Mouse (Mus musculus) kidney, adult 2 months (tissue): ENCODE results near the gene Gm49369. TPM values are rescaled to one million over a fixed set of nuclear protein-coding genes. Genes with fewer than 3 reads are reported as not detected.

Experiments
- DNase-seq: peaks from one replicate; pipeline ENCODE4 v3.0.0; 2021
- H3K27ac ChIP-seq: fragments of 200-500 bp; 2 replicates; pipeline ENCODE4 v1.5.1; 2012; ENCODE audit warnings: low read depth, low read length, control low read depth, inconsistent platforms; ENCODE audit not compliant: insufficient read depth
- H3K27me3 ChIP-seq: fragments of 200-500 bp; replicated peaks from 2 replicates; pipeline ENCODE4 v1.6.1; 2012; ENCODE audit warnings: mild to moderate bottlenecking, moderate library complexity, low read length, inconsistent platforms; ENCODE audit not compliant: control insufficient read depth, insufficient read depth
- H3K36me3 ChIP-seq: fragments of 200-500 bp; 2 replicates; pipeline ENCODE4 v1.6.1; 2012; ENCODE audit warnings: mild to moderate bottlenecking, moderate library complexity, low read length, inconsistent platforms; ENCODE audit not compliant: control insufficient read depth, insufficient read depth
- H3K4me1 ChIP-seq: fragments of 200-500 bp; 2 replicates; pipeline ENCODE4 v1.6.1; 2011; ENCODE audit warnings: low read length; ENCODE audit not compliant: control insufficient read depth, insufficient read depth
- H3K4me3 ChIP-seq: fragments of 200-500 bp; 2 replicates; pipeline ENCODE4 v1.5.1; 2011; ENCODE audit warnings: mild to moderate bottlenecking, low read depth, low read length, control low read depth; ENCODE audit not compliant: insufficient read depth
- CTCF ChIP-seq: fragments of 200-500 bp; conservative IDR thresholded peaks from 2 replicates; pipeline ENCODE4 v1.5.1; 2011; ENCODE audit warnings: low read depth, mild to moderate bottlenecking, control low read depth, low read length, moderate library complexity, mixed read lengths; ENCODE audit not compliant: insufficient read depth, insufficient read length
- POLR2A ChIP-seq: fragments of 200-500 bp; IDR thresholded peaks from one replicate; pipeline ENCODE4 v1.6.1; 2011; ENCODE audit warnings: low read depth, low read length, control low read depth
- WGBS: fragments of 180-500 bp; shearing (Covaris S2); methylation state at CpG from one replicate; pipeline ENCODE4 v1.1.7; 2018; 5-methylcytosine and 5-hydroxymethylcytosine counted together
- polyA plus RNA-seq: library from polyadenylated mRNA; depleted of rRNA; stranded (reverse); fragments of >200 nt; gene quantifications from 2 replicates; pipeline ENCODE4 v1.2.3, GENCODE M21; 2012

Gene Gm49369
- polyA plus RNA-seq, 1 experiment = 0.36 TPM

DNA sequence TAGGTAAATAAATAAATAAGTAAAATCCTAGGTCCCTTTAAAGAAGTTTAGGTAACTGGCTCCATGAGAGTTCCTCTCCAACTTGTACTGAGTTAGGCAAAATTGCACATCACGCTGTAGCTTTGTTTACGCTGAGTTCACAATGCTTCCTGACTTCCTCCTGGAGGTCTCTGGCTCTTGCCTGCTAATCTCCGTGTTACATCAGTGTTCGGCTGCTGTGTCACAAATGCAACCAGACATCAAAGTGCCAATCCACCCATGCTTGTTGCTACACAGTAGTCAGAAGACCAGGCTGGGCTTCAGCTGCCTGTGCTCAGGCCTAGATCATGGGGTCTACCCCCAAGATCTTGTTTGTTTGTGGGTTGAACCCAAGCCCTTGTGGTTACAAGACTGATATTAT, 21.1 kb upstream of the Gm49369 start:
- Histone ChIP-seq H3K36me3 (no peaks in the 10 kb centered on the region), H3K27ac (no peak overlapping the region), H3K27me3 (no peaks in the 10 kb centered on the region), H3K4me1 (no peaks in the 10 kb centered on the region), H3K4me3 (no peak overlapping the region)
- TF ChIP-seq CTCF (no peak), POLR2A (no peak)
- no peak for DNase-seq
- WGBS = 62% methylated on average over 4 of the region's 4 CpGs

- 37% methylated on average over 7 of the region's 7 CpGs for WGBS
- peak; percentile 28 for DNase-seq
- no peak for TF ChIP-seq CTCF
- TF ChIP-seq POLR2A = no peak
Measured at GRCm38 (mm10) chr7:142400750-142401142, 18.3 kb upstream of the Gm49369 start.

DNA sequence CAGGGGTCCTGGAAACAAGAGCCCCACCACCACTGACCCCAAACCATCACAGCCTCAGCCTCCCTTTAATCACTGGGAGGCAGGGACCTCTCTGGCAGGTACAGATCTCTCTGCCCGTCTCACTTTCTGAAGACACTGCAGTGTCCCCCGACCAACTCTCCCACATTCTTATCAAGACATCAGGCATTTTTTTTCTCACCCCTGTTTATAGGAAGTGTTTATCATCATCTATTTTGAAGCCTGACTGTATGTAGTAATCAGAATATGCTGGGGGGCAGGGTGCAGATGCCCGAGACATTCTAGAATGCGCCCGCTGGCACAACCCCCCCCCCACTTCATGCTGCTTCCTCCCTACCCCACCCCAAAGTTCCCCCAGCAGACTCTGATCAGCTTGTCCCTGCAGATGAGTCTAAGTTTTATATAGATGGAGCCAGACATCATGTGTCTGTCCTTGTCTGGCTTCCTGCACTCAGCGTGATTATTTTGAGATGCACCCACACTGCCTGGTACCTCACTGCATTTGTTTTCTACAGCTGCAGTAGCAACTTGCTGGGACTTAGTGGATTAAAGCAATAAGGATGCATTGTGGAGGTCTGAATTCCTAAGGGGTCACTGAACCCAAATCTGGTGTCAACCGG, 17.8 kb upstream of the Gm49369 start:
- Histone ChIP-seq H3K27ac (no peak overlapping the region), H3K36me3 (no peaks in the 10 kb centered on the region), H3K4me1 (no peaks in the 10 kb centered on the region), H3K4me3 (no peak overlapping the region), H3K27me3 (no peaks in the 10 kb centered on the region)
- 59% methylated on average over 7 of the region's 7 CpGs for WGBS
- TF ChIP-seq CTCF (no peak), POLR2A (no peak)
- no peak for DNase-seq

More at GRCm38 (mm10) chr7:142400750-142401142, 18.3 kb upstream of the Gm49369 start:
- Histone ChIP-seq H3K27ac (no peak overlapping the region), H3K4me3 (no peak overlapping the region), H3K27me3 (no peaks in the 10 kb centered on the region), H3K4me1 (no peaks in the 10 kb centered on the region), H3K36me3 (no peaks in the 10 kb centered on the region)

DNA sequence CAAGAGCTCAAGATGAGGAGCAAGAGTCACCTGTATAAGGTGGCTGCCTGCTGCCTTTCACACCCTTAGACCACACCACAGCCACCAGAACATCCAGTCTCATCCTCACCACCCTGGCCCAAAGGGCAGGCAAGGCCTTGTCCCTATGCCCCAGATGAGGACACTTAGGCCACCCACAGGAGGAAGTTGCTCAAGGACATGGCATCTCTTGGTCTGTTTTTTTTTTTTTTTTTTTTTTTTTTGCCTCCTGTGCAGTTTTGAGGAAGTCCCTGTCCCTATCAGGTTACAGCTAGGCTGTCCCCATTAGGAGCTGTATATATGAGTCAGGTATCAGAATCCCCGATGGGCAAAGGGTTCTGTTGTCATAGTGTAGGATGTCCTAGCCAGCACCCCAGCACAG, 16.8 kb upstream of the Gm49369 start:
- H3K4me1 ChIP-seq = no peaks in the 10 kb centered on the region
- H3K36me3 ChIP-seq = no peaks in the 10 kb centered on the region
- no peaks in the 10 kb centered on the region for H3K27me3 ChIP-seq
- 67% methylated on average over 1 of the region's 1 CpGs for WGBS
- H3K27ac ChIP-seq = no peak overlapping the region
- H3K4me3 ChIP-seq = no peak overlapping the region
- DNase-seq = no peak
- TF ChIP-seq POLR2A (no peak), CTCF (no peak)

GRCm38 (mm10) chr7:142398052-142398451, 15.6 kb upstream of the Gm49369 start:
- Histone ChIP-seq H3K4me3 (no peak overlapping the region), H3K27me3 (no peaks in the 10 kb centered on the region), H3K36me3 (no peaks in the 10 kb centered on the region), H3K4me1 (peaks cover 8% of the 10 kb centered on the region), H3K27ac (no peak overlapping the region; the same call in 1 of the 2 replicates)
- TF ChIP-seq POLR2A (no peak), CTCF (no peak)
- WGBS = 53% methylated on average over 2 of the region's 2 CpGs
- DNase-seq = peak; percentile 69

DNA sequence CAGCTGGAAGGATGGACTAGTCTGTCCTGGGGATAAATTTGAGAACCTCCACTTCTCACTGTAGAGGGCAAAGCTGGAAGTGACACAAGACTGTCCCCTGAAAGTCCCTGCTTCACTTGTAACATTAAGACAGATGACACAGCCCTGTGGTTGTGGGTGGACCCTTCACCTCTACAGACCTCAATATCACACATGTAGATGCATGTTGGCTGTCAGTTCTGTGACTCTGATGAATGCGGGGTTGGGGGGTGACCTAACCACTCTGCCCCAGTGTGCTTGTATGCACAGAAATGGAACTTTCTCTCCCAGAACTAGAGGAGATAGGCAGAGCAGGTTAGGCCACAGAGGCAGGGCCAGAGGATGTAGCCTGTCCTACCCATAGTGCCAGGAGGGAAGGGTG, 14.1 kb upstream of the Gm49369 start:
- no peak overlapping the region for H3K27ac ChIP-seq
- H3K36me3 ChIP-seq = no peaks in the 10 kb centered on the region
- no peak overlapping the region for H3K4me3 ChIP-seq
- TF ChIP-seq POLR2A (no peak), CTCF (no peak)
- H3K4me1 ChIP-seq = peaks cover 10% of the 10 kb centered on the region
- H3K27me3 ChIP-seq = no peaks in the 10 kb centered on the region
- DNase-seq = no peak
- 90% methylated on average over 1 of the region's 1 CpGs for WGBS

GRCm38 (mm10) chr7:142395472-142395871, 13.0 kb upstream of the Gm49369 start:
- Histone ChIP-seq H3K27me3 (no peaks in the 10 kb centered on the region), H3K4me3 (no peak overlapping the region), H3K4me1 (peaks cover 10% of the 10 kb centered on the region), H3K36me3 (no peaks in the 10 kb centered on the region), H3K27ac (no peak overlapping the region)
- WGBS = 92% methylated on average over 4 of the region's 4 CpGs
- TF ChIP-seq CTCF (no peak), POLR2A (no peak)
- no peak for DNase-seq
